ENCODE assay signal across 7 mouse cellular contexts in the genomic region with DNA sequence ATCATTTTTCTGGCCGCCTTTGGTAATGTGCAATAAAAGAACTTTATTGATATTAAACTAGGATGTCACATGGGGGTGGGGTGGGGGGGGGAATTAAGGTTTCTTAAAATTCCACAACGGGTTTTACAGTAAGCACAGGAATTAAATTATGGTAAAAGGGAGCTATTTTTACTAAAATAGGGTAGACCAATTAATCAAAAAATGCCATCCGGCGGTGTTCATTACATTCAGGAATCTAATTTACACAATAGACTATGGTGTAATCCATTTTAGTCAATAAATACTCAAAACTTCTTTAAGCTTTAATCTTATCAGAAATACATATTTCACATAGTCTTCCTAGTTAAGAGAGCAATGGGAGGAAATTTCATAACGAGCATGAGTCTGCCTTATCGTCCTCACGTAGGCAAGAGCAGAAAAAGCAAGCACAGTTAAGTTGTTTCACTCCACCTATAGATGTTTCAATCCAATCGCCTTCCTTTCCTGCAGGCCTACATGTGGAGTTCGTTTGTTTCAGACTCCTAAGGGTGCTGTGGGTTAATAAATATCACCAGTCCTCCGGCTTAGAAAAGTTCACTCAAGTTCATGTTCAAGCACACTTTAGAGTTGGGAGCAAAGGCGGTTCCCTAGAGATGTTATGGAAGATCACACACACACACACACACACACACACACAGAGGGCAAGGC. TPM values are rescaled to one million over a fixed set of nuclear protein-coding genes. Genes with fewer than 3 reads are reported as not detected.
A peak's percentile ranks its signal among the peaks of the same experiment; 100 is the strongest.
DNase-seq lines count a peak whose midpoint lies in the region; ATAC-seq and TF ChIP-seq lines count a peak whose summit lies in the region.

No protein-coding gene starts in this region.

- H3K27ac ChIP-seq in forebrain, embryonic 14.5 days (ENCODE audit: low read depth, low read length): no peak overlapping the region
- no peak overlapping the region for H3K27ac ChIP-seq in liver, embryonic 12.5 days
- H3K27ac ChIP-seq in stomach, postnatal 0 days (replicated peaks): no peak overlapping the region; the same call in 1 of the 2 replicates

- no peak for TF ChIP-seq EP300 in stomach, postnatal 0 days (optimal IDR thresholded peaks at IDR 0.05)

- H3K4me2 ChIP-seq in forebrain, embryonic 14.5 days (ENCODE audit: low read length): peak overlapping the region; percentile 97
- peak overlapping the region; percentile 100 for H3K4me2 ChIP-seq in liver, embryonic 12.5 days
- H3K4me2 ChIP-seq in stomach, postnatal 0 days (replicated peaks; ENCODE audit: low read depth): peak overlapping the region; percentile 100

- WGBS in forebrain, embryonic 14.5 days: 29% methylated on average over 11 of the region's 11 CpGs
- 38% methylated on average over 11 of the region's 11 CpGs for WGBS in liver, embryonic 12.5 days (ENCODE audit: insufficient replicate concordance)
- 34% methylated on average over 11 of the region's 11 CpGs for WGBS in stomach, postnatal 0 days

- no peak for ATAC-seq in forebrain, embryonic 14.5 days
- no peak for ATAC-seq in liver, embryonic 12.5 days
- no peak for ATAC-seq in stomach, postnatal 0 days (ENCODE audit: low FRiP score, low TSS enrichment)
- ATAC-seq in frontal cortex, adult (ENCODE audit: low TSS enrichment): no peak

- no peaks in the 10 kb centered on the region for H3K36me3 ChIP-seq in forebrain, embryonic 14.5 days (ENCODE audit: control insufficient read depth, insufficient read depth, low read length)
- H3K36me3 ChIP-seq in liver, embryonic 12.5 days: no peaks in the 10 kb centered on the region
- H3K36me3 ChIP-seq in stomach, postnatal 0 days (ENCODE audit: control insufficient read depth, insufficient read depth, low read length): no peaks in the 10 kb centered on the region

- peak overlapping the region; percentile 96 for H3K9ac ChIP-seq in forebrain, embryonic 14.5 days (ENCODE audit: low read length)
- peak overlapping the region; percentile 87 for H3K9ac ChIP-seq in liver, embryonic 12.5 days
- peak overlapping the region; percentile 87 for H3K9ac ChIP-seq in stomach, postnatal 0 days (ENCODE audit: low read length)

- H3K27me3 ChIP-seq in forebrain, embryonic 14.5 days (replicated peaks; ENCODE audit: control insufficient read depth, insufficient read depth, low read length): 0 out of 2 replicates have a peak, but pooled peaks cover 3% of the 10 kb centered on the region
- peaks cover 25% of the 10 kb centered on the region for H3K27me3 ChIP-seq in liver, embryonic 12.5 days (replicated peaks)
- no peaks in the 10 kb centered on the region for H3K27me3 ChIP-seq in stomach, postnatal 0 days (ENCODE audit: control insufficient read depth, insufficient read depth, low read length)

- peak; percentile 20 for DNase-seq in retina, embryonic 14.5 days (ENCODE audit: low spot score)
- no peak for DNase-seq in retina, postnatal 1 day
- no peak for DNase-seq in forebrain, embryonic 14.5 days (ENCODE audit: low spot score)
- DNase-seq in stomach, postnatal 0 days (ENCODE audit: low spot score): no peak
- no peak for DNase-seq in urinary bladder, postnatal 25 days (ENCODE audit: low spot score)

- peak overlapping the region; percentile 91 for H3K4me3 ChIP-seq in forebrain, embryonic 14.5 days (ENCODE audit: low read depth, low read length)
- peak overlapping the region; percentile 94 for H3K4me3 ChIP-seq in liver, embryonic 12.5 days
- peak overlapping the region; percentile 99 for H3K4me3 ChIP-seq in stomach, postnatal 0 days (ENCODE audit: low read depth, low read length)

- no peaks in the 10 kb centered on the region for H3K9me3 ChIP-seq in forebrain, embryonic 14.5 days (replicated peaks; ENCODE audit: control insufficient read depth, low read length)
- no peaks in the 10 kb centered on the region for H3K9me3 ChIP-seq in liver, embryonic 12.5 days (replicated peaks)
- H3K9me3 ChIP-seq in stomach, postnatal 0 days (ENCODE audit: control insufficient read depth, low read length): no peaks in the 10 kb centered on the region

- peaks cover 24% of the 10 kb centered on the region for H3K4me1 ChIP-seq in forebrain, embryonic 14.5 days (ENCODE audit: control insufficient read depth, insufficient read depth, low read length)
- H3K4me1 ChIP-seq in liver, embryonic 12.5 days: peaks cover 60% of the 10 kb centered on the region
- peaks cover 3% of the 10 kb centered on the region; the same call in 1 of the 2 replicates for H3K4me1 ChIP-seq in stomach, postnatal 0 days (replicated peaks; ENCODE audit: control insufficient read depth, insufficient read depth)

- no peak for TF ChIP-seq CTCF in stomach, postnatal 0 days (IDR thresholded peaks at IDR 0.05; ENCODE audit: low read depth)

RNA-seq across cellular contexts. Expression of a gene that starts 2.5 kb away (rescaled TPM):
- polyA plus RNA-seq in forebrain, embryonic 14.5 days (2014; fragmentation: Nextera tagmentation; extraction: Ambion mirVana): 89.6 and 115 TPM in 2 replicates
- polyA plus RNA-seq in liver, embryonic 12.5 days (2016; fragmentation: Nextera tagmentation; extraction: Ambion mirVana): 29.8 and 31.7 TPM in 2 replicates
- 33.7 and 36.3 TPM in 2 replicates for polyA plus RNA-seq in stomach, postnatal 0 days (2015; fragmentation: Nextera tagmentation; extraction: Ambion mirVana)
